Mouse (Mus musculus) right cerebral cortex, adult 18-20 months (tissue): ENCODE results near the gene Chrne.

ENCODE experiments used
- DNase-seq: peaks from one replicate; pipeline ENCODE4 v3.0.0; 2022; ENCODE audit warnings: mixed read lengths

Chrne gene

DNA sequence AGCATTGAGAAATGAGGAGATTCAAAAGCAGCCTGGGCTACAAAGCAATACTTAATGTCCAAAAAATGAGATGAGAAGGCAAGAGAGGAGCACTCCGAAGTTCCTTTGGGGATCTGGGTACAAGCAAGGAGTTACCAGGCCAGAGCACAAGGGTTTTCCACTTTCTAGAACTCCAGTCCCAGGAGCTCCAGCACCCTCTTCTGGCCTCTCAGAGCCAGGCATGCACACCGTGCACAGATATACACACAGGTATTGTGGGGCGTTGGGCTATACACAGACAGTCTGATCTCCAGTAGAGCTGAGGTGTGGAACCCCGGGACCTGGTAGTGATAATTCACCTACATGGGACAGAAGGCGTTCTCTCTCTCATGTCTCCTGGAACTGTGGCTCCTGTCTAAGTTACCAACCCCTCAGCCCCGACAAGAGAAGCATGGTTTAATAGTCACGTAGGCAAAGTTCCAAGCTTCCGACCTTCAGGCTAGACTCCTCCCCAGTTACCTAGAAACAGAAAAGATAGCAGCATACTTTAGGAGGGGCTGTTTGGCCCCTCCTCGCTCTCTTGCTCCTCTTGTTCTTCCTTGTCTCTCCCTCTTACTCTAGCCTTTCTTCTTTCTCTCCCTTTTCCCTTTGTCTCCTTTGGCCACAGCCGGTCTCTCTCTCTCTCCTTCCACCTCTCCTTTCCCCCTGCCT is 4.2 kb upstream of the Chrne start:
- DNase-seq, result no peak

DNA sequence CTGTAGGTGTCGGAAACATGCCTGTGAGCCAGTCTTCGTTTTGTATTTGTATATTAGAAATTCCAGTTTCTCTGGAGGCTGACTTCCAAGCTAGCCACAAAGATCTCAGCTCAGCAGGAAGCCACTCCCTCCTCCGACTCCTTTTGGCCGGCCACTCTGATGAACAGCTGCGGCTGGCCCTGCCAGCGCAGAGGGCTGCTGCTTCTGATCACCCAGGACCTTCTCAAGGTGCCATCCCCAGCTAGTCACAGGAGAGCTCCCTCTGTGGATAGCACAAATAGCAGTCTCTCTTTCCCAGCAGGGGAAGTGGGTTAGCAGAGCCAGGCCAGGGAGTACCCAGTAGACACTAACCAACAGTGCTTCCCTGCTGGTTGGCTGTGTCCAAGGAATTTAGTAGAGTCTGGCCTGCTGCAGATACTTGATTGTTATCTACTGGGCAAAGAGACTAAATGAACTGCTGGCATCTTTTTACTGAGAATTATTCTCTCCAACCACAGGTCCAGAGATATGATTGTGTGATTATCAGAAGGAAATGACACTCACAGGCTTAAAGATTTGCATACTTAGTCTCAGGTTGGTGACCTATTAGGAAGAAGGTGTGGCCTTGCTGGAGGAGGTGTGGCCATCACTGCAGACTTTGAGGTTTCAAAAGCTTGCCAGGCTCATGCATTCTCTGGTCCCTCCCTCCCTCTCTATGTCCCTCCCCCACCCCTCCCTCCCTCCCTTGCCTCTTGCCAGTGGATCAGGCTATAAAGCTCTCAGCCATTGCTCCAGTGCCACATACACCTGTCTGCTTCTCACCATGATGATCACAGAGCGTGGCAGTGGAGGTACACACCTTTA is 3.2 kb upstream of the Chrne start:
- no peak for DNase-seq

DNA sequence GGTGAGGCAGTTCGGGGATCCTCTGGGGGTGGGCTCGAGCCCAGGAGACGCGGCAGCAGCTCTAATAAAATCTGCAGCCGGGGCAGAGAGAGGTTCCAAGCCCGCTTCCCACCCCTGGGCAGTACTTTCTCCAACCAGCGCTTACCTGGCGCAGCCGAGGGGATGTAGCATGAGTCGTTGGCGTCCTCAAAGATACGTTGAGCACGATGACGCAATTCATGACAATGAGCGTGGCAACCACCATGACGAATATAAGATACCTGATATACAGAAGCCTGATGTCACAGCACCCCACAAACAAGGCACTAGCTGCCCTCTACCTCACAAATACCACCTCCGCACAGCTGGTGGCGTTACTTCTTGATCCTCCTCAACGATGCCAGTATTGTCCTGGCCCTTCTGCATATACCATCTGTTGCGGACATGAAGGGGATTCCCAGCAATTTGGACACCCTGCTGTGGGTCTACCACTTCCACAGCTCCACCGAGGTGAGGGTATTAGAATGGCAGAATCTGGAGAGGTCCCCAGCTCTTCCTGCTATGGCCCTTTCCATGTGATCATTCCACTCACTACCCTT is 3.4 kb downstream of the Chrne start, which contains the start of gene 4930544D05Rik:
Gene 4930544D05Rik (plus strand): TSS at position 333 of the 578 bp plus-strand sequence.
- DNase-seq, result no peak

DNA sequence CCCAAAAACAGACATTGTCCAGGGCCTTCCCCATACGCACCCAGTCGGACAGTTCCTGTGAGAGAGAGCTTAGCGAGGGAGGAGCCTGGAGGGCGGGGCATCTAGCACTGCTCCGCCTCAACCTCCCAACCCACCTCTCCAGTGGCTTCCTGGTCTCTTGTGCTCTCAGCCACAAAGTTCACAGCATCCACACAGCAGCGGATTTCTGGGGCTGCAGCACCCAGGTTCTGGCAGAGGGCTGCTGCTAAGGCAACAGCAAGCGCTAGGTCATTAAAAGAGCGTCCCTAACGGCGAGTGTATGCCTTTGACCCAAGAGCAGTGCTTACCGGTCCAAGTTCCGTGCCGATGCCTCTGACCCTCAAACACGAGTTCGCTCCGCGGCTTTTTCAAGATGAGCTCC is 3.9 kb downstream of the Chrne start:
- no peak for DNase-seq

DNA sequence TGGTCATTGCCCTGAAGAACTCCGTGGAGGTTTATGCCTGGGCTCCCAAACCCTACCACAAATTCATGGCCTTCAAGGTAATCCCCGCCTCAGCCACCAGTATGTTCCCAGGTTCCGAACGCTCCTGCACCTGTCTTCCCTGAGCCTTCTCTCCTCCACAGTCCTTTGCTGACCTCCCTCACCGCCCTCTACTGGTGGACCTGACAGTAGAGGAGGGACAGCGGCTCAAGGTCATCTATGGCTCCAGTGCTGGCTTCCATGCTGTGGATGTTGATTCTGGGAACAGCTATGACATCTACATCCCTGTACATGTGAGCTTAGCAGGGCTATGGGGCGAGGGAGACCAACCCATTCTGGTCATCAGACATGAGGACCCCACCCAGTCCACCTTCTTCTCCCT is 6.5 kb downstream of the Chrne start:
- DNase-seq, result no peak

DNA sequence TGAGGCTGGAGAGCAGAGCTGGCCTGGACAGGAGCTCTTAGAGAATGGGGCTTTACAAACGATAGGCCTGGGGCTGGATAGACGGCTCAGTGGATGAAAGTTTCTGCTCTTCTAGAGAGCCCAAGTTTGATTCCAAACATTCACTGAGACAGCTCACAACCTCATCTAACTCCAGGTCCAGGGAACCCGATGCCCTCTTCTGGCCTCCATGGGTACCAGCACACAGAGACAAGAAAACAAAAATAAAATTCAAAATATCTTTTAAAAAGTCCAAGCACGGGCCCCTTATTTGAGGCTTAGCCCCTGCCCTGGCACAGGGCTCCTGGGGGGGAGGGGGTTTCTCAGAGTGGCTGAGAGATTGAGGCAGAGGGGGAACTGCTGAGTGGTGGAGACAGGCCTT is 8.3 kb downstream of the Chrne start:
- DNase-seq, result no peak

DNA sequence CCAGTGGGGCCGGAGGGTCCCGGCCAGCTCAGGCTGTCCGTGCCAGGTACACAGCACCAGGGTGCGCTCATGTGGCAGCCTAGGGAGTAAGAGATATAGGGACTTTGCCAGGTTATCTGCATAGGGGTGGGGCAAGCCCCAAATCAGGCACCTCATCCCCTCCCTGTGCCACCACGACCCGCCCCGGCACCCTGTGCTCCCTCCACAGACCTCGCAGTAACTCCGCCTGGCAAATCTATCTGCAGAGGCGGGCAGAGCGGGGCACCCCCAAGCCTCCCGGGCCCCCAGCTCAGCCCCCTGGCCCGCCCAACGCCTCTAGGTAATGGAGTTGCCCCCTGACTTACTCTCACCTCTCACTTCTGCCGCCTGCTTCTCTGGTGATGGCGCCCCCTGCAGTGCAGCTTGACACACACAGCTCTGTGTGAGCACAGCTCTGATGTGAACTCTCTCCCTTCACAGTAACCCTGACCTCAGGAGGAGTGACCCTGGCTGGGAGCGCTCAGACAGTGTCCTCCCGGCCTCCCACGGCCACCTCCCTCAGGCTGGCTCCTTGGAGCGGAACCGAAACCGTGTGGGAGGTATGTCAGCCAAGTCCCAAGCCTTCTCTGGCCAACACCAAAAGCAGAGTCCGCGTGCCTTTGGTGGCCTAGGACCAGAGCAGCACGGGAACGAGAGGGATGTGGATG is 10.5 kb downstream of the Chrne start:
- no peak for DNase-seq

DNA sequence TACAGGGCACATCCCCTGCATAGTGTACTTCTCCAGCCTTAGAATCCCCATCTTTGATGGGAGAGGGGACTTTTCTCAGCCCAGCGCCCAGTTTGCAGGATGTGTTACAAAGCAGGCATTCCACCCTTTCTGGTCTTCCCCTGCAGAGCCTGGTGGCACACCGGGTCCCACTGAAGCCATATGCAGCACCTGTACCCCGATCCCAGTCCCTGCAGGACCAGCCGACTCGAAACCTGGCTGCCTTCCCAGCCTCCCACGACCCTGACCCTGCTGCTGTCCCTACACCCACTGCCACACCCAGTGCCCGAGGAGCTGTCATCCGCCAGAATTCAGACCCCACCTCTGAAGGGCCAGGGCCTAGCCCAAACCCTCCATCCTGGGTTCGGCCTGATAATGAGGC is 11.4 kb downstream of the Chrne start:
- DNase-seq, result no peak

DNA sequence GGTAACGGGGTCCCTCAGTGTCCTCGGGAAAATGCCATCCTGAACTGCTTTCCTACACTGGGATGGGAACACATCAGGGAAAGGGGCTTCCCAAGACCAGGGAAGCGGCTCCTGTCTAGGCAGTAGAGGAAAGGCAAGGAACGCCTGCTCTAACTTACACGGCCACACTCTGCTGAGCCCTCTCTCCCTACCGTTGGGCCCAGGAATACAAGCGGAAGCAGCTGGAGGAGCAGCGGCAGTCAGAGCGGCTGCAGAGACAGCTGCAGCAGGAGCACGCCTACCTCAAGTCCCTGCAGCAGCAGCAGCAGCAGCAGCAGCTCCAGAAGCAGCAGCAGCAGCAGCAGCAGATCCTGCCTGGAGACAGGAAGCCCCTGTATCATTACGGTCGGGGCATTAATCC is 12.3 kb downstream of the Chrne start:
- DNase-seq, result no peak

DNA sequence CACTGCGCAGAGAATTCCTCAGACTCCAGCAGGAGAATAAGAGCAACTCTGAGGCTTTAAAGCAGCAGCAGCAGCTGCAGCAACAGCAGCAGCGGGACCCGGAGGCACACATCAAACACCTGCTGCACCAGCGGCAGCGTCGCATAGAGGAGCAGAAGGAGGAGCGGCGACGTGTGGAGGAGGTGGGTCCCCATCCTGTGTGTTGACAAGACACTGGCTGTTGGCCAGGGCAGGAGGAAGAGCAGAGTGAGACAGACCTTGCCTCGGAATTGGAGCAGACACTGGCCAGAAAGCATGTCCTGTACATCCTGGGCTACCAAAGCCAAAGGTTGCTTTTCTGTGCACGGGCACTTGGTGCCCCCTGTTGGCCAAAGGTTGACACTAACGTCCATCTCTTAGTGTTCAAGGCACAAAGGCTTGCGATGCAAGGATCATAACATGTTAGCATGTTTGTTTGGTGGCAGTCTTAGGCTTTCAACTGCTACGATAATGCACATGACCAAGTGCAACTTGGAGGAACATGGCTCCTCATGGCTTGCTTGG is 13.9 kb downstream of the Chrne start:
- DNase-seq, result peak; percentile 55

DNA sequence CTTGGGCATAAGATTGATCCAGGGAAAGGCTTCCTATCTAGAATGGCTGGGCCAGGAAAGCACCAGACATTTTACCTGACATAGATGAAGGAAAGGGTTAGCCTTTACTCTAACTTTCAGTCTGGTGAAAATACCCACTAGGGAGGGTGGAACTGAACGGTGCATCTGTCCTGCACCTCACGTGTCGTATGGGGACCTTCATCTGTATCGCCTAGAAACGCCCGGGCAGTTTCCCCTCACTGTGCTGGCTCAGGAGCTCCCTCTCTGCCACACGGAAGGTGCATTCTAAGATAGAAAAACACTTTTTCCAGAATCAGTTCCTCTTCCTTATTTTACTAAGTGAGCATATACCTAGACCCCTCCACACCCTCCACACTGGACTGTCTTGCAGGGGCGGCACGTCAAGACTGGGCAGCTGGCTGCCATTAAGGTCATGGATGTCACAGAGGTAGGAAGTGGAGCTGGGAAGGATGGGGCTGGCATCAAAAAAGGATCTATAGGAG is 20.5 kb downstream of the Chrne start:
- no peak for DNase-seq

DNA sequence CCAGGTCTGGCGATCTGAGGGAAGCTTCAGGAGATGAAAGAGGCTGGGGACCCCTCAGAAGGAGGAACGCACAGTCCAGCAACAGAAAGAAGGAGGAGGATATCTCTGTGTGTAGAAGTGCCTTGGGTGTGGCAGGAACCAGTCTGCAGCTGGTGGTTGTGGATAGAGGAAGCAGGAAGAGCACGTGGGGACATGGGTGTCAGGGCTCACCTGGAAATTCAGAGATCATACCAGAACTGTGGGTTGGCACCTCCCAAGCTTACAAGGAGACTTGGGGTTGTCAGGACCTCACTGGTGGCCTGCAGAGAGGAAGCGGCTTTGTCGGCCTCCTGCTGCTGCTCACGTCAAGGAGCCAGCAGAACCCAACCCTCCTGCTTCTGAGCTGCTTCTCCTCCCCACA is 21.7 kb downstream of the Chrne start:
- no peak for DNase-seq

DNA sequence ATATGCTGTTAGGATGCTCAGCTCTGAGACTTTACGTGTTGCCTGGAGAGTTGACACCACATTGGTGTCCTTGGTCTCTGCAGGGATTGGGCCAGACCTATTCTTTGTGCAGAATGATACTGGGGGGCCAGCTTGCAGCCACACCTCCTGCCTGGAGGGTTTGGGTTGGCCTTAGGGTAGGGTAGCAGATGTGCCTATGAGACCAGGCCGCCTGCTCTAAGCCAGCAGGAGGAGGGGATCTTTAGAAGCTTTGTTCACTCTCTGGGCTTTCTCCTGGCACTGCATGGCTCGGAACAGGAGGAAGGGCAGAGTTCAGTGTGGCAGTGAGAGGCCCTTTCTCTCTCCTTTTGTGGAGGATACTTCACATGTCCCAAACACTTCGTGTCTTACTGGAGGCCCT is 22.9 kb downstream of the Chrne start:
- DNase-seq, result no peak

DNA sequence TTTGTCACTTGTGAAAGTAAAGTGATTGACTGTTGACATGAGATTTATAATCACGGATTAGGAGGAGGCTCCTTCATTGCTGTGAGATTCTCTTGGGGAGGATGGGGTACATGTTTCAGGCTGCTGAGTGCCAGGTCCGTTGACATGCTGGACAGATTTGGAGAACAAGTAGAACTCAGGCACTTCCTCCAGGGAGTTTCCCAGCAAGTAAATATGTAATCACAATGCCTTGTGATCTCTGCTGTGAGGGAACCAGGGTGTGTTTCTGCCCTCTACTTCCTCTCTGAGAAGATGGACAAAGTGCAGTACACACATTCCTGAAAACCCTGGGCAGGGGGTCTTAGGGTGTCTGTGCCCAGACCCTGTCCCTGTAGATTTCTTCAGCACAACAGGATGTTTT is 23.4 kb downstream of the Chrne start:
- no peak for DNase-seq

DNA sequence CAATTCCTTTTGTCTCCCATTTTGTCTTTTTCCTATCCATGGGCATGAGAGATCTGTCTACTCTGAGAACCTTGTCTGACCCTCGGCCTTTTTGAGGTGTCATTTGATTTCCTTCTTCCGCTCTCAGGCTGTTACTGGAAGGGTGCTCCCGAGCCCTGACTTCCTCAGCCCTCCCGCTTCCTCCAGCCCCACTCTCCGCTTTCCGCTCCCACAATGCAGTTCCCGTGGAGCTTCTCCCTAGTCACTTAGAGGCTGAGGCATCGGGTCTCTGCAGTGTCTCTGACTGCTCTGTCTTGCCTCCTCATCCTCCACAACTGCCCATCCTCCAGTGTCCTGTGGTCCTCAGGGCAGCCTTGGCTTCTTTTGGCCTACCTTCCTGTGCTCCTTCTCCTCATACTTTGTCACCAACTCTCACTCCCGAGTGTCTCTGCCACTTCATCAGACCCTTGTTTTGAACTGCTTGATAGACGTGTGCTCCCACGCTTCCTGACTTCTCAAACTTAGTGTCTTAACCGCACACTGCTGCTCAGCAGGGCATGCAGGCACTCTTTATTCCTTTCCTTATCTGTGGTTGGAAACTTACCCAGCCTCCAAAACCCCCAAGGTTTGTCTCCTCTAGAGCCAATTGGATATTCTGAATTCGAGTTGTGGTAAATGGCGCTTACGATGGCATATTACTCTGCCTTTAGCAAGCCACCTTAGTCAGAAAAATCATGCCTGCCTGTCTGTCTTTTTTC is 24.6 kb downstream of the Chrne start:
- DNase-seq, result no peak

DNA sequence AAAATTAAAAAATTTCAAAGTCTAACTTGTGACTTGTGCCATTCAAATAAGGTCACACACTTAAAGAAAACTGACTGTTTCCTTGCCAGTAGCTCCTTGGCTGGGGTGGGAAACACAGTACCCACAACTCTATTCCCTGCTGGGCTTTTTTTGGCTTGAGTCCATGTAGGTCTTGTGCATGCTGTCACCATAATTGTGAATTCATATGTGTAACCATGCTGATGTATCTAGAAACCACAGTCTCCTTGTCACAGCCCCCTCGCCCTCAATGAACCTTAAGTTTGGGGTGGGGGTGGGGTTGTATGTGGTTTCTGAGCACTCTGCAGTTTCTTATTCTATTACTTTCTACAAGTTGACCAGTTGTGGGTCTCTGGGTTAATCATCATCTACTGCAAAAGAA is 27.3 kb downstream of the Chrne start:
- DNase-seq, result no peak

DNA sequence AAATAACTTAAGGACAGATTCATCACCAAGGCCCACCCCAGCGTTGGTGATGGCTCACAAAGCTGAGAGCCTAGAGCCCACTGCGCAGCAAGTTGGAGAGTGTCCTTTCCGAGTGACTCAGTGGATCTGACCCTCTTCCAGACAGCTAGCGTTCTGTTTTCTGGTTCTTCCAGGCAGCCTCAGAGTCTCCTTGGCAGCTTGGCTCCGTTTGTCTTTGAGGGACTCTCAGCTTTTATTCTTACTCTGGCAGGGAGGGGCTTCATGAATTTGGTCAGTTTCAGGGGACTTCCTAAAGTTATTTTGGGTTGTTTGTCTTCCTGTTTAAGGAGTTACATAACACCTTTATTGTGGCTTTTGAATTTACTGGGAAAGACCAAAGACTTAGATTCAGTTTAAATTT is 32.1 kb downstream of the Chrne start:
- DNase-seq, result no peak

DNA sequence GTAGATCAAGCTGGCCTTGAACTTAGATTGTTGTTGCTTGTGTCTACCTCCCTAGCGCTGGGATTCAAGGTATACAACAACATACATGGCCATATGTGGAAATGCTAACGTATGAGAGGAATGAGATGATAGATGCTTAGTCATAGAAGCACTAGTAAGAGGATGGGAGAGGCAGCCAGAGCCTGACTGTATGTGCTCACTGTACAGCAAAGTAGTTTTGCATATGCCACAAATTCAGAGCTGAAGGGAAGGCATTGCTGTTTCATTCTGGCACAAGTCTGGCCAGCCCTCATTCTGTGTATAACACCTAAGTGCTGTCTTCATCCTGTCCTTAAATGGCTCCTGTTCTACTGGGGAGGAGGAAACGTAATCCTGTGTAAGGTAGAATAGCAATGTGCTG is 32.8 kb downstream of the Chrne start:
- no peak for DNase-seq

DNA sequence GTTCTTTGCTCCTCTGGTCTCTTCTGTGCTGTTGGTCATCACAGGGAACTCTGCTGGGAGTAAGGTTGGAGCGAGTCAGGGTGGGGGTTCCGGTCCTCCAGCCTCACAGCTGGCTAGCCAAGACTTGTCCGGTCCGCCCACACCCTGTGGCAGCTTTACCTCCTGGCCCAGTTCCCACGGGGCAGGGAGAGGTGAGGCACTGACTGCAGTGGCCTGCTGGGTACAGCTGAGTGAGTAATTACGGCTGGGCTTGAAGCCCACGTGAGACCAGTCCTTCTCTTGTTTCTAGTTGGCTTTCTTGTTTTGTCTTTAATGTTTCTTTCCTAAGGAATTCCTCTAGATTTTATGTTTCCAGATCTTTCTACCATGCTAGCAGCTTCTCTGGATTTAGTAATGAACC is 33.6 kb downstream of the Chrne start:
- no peak for DNase-seq

DNA sequence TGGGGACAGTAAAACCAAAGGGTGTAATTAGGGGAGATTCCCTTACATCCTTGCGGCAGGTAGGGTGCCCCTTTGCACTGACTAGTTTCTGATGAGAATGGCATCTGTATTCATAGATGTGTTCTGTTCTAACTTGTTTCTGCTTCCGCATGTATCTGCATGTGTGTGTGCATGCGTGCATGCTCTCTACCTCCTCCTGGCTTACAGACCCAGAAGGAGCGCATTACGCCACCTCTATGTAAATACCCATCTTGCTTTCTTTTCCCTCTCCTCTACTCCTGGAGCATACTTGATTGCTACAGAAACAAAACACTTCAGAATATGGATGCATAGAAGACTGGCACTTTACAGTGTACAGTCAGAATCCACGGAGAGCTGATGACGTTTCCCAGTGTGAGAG is 35.2 kb downstream of the Chrne start:
- DNase-seq, result no peak

DNA sequence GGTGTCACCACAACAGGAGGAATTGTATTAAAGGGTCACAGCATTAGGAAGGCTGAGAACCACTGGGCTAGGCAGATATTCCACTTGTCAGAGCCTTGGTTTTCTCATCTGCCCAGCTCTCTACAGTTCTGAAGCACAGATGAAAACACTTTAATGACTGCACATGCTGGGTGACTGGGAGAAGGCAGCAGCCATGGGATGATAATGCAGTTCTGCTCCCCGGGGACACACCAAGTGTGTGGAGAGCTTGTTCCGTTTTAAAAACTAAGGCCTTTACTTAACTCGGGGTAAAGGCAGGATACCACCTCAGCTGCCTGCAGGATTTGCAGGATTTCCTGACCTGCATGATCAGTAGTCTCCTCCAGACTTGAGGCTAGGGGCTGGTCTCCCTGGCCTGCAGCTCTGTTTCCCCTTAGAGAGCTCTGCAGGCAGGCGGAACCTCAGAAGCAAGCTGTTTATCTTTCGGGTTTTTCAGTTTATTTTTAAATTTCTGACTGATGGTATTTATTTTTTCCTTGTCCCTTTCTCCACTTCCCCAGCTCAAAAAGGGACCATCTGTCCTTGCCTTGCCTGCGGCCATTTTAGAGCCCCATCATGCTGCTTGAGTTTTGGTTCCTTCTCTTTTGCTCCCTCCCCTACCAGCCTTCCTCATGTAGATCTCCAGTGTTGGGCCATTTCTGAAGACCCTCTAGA is 35.8 kb downstream of the Chrne start:
- DNase-seq, result no peak

DNA sequence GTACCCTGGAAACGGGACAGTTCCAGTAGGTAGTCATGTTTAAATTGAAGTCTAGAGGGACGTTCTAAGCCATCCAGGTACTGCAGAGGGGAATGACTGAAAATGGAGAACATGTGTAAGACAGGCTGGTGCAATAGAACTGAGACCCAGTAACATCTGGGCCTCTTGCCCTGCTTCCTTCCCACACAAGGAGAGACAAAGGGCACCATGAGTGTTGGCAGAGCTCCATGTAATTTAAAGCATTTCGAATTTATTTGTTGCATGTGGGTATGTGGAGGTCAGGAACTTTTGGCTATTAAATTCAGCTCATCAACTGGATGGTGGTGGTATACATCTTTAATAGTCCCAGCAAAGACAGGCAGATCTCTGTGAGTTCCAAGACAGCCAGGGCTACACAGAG is 36.8 kb downstream of the Chrne start:
- DNase-seq, result no peak
